Mouse (Mus musculus) adrenal gland, postnatal 10 days (tissue): ENCODE data around the gene Ube2e2. TPM values are rescaled to one million over a fixed set of nuclear protein-coding genes. Genes with fewer than 3 reads are reported as not detected.

Experiments
- DNase-seq: peaks from one replicate; pipeline ENCODE4 v3.0.0; 2021; ENCODE audit warnings: mixed read lengths
- long read RNA-seq, 2 experiments: library from polyadenylated mRNA; stranded (forward); transcript quantifications; one replicate each; pipeline ENCODE4 v2.0.0; 2021
- total RNA-seq, 2 experiments: library from RNA; stranded (reverse); gene quantifications; 2 replicates each; pipeline ENCODE4 v1.2.3; 2021

Gene Ube2e2
- 10 to 100 TPM; 46.1 to 55.3 TPM for total RNA-seq
- long read RNA-seq, experiment 1, partial matches to known transcripts = 3 of 9 reads
- long read RNA-seq, experiment 1, other reads (novel, unspliced or antisense) = 6 of 9 reads
- long read RNA-seq, experiment 2, partial matches to known transcripts = 1 of 4 reads
- long read RNA-seq, experiment 2, other reads (novel, unspliced or antisense) = 3 of 4 reads

DNA sequence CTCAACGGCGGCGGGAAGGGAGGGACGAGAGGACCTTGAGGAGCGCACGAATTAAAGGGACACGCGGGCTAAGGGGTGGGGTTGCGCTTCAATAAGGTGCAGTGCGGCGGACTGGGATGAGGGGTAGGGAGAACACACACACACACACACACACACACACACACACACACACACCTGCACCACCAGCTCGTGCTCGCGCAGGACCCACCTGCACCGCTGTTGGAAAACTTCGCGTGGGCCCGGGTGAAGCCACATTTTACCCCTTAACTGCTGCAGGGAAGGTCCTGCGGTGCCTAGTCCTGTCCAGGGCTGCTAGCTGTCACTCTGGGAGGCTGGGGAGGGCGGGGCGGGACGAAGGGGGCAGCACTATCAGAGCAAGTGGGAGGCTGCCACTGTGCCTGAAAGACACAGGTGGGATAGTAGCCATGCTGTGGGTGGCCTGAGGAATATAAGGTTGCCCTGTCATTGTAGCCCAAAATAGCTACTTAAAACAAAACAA is at the start of gene Ube2e2:
Gene Ube2e2, minus strand, starts transcription at position 321 of the 499 bp plus-strand sequence.
- DNase-seq = no peak

DNA sequence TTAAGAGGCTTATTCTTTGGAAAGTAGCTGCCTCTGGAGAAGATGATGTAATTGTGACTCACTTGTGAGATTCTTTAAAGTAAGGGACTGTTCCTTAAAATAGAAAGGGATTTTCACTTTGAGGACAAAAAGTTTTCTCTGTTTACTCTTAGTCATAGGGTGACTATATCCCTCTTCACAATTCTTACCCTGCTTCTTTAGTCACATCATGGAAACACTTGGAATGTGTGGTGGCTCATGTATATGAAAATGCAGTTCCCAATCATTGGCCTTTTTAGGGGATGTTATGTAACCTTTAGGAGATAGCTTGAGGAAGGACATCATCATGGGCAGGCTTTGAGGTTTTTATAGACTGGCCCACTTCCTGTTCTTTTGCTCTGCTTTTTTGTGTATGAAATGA is 46.0 kb upstream of the Ube2e2 start:
- DNase-seq = no peak

DNA sequence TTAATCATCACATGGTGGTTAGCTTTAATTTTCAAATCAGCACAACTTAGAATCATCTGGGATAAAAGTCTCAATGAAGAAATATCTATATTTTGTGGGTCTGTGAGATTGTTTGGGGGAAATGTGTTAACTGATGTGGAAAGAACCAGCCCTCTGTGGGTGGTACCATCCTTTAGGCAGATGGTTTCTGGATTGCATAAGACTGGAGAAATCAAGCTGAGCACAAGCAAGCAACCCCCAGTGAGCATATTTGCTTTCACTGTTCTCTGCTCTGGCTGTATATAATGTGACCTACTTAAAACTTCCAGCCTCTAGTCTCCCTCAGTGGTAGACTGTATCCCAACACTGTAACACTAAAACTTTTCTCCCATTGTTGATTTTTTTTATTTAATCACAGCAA is 9.5 kb upstream of the Ube2e2 start:
- DNase-seq = no peak

DNA sequence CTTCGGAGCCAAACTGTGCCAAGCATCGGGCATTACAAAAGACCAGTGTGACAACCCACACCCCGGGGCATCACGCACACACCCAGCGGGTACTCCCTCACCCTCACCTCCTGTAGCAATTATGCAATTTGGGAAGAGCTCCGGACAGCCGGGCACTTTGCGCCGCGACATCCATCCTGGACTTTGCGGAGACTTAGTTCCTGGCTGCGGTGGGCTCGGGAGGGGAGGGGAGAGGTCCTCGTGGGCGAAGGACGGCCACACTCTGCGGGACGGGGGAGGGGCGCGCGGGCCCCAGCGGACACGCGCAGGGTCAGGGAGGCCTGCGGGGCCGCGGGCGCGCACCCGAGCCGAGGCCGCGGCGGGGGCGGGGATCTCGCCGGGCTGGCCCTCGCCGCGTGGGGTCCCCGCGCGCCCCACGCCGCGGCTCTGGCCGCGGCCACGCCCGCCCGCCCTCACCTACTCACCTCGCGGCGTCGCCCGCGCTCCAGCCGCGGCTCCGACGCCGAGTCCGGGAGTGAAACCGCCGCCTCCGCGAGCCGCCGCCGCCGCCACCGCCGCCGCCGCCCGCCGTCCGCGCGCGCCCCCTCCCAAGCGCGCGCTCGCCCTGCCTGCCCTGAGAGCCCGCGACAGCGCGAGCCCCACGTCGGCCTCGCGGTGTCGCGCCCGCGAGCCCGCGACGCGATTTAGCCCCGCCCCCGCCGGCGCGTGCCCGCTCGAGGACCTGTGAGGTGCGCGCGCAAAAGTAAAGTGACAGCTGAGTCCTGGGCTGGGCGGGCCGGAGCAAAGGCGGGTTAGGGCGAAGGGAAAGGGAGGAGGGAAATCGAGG is 733 bp downstream of the Ube2e2 start:
- DNase-seq = peak; percentile 96

DNA sequence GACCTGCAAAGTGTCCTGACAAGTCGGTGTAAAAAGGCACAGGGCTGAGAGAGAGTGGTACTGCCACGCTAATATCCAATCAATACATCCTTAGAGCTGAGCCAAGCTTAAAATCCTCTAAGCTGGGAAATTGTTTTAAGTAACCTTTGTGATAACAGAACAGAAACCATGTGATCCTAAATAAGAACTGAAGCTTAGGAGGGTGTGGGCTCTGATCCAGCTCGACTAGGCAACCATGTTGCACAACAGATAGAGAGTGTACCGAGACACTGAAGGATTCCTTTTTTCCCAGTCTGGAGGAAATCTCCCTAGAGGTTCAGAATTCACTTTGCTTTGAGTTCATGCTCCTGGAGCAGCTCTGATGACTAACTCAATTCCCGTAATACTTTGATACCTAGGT is 4.5 kb downstream of the Ube2e2 start:
- peak; percentile 37 for DNase-seq

DNA sequence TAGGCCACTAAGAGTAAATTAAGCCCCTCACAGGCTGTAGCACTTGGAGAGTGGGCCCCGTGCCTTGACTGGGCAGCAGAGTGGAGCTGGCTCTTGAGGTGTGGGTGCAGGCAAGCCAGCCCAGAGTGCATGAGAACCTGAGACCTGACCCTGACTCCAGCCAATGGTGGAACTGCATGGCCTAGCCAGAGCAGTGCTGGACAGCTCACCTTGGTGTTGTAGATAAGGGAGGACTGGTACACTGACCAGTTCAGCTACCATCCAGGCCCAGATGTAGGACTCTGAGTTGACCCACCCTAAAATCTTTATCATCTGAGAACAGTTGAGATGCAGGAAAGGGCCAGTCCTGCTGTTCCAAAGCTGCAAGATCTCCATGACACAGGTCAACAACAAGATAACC is 11.6 kb downstream of the Ube2e2 start:
- no peak for DNase-seq

DNA sequence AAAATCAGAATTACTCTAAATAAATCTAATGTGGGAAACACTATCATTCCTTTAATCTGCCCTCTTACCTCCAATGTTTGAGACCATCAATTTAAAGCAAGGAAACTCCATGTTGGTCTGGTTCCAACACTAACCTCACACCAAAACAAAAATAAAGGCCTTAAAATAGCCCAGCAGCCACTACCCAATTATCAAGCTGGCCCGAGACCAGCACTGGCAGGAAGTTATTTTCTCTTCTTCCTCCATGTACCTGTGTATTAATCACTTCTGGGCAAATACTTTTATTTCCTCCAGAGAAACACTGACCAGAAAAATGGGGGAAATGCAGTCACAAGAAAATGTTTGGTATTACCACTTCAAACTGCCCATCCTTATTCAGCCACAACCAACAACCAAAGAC is 23.4 kb downstream of the Ube2e2 start:
- DNase-seq = no peak

DNA sequence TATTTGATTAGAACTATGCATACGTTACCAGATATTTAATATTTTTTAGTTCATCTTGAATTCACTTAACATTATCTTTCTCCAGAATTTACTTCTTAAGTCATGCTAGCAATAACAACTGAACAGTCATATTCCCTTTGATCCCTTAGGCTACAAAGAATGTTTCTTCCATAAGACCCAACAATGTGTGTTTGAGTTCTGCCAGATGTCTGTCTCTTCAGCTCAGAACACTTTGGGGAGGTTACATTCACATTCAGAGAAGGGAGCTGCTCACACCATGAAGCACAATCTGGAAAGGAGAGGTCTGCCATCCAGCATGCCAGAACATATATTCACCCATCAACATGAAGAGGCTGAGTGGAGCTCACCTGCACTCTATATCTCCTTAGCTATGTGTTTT is 65.4 kb downstream of the Ube2e2 start:
- no peak for DNase-seq

DNA sequence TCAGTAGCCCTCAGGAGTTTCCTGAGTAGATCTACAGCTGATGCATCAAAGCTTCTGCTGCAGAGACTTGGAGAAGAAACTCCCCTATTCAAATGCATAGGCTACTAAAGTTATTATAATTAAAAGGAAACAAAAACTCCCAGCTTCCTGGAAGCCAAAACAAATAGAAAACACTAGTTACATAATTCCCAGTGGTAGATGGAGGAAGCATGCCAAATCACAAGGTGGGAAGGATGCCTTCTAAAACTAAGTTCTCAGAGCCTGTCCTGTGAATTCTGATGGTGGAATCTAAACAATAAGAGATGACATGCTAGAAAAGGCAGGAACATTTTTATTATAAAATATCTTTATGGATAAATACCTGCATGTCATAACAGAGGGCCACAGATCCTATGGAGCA is 67.3 kb downstream of the Ube2e2 start:
- DNase-seq = no peak

DNA sequence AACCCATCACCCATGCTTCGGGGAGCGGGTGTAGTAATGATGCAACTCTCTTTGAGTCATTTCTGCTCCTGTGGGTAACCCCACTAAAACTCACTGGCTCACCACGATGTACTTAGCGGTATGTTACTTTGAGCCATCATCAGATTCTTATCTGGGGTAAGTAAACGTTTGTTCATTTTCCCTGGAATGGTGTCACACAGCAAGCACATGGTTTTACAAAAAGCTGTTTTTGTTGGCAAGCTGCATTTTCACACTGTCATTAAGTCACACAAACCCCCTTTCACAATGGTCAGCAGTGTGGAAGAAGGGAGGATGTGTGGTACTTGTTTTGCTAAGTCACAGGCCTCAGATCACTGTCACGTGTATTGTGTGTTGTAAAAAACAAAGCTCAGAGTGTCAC is 73.4 kb downstream of the Ube2e2 start:
- no peak for DNase-seq

DNA sequence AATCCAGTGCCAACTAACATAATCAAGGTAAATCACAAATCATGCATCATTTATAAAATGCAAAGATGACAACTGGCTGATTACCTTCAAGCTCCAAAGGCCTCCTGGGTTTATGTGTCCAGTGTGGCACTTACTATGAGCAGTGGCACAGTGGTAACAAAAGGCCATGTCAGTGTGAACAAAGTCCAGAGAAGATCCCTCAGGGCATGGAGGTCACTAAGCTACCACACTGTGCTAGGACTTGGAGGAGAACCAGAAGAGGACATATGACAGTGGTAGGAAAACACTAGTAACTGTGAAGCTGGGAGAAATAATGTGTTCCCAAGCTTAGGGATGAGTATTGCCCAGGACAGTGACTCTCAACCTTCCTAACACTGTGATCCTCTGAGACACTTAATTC is 97.2 kb downstream of the Ube2e2 start:
- DNase-seq = no peak

DNA sequence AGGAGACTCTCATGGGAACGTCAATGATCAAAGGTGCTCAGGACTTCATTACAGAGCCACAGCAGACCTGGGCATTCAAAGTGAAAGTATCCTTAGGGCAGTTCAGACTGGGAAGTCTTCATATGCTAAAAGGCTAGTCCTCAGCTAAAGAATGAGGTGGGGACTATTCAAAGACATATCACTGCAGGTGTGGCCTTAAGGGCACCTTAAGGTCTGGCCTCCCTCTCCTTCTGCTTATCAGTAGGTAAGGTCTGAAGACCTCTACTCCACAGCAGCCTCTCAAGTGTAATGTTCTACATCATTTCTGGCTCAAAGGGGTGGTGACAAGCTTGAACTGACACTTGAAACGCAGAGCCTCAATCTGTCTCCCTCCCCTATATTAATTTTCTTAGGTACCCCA is 98.3 kb downstream of the Ube2e2 start:
- DNase-seq = no peak

DNA sequence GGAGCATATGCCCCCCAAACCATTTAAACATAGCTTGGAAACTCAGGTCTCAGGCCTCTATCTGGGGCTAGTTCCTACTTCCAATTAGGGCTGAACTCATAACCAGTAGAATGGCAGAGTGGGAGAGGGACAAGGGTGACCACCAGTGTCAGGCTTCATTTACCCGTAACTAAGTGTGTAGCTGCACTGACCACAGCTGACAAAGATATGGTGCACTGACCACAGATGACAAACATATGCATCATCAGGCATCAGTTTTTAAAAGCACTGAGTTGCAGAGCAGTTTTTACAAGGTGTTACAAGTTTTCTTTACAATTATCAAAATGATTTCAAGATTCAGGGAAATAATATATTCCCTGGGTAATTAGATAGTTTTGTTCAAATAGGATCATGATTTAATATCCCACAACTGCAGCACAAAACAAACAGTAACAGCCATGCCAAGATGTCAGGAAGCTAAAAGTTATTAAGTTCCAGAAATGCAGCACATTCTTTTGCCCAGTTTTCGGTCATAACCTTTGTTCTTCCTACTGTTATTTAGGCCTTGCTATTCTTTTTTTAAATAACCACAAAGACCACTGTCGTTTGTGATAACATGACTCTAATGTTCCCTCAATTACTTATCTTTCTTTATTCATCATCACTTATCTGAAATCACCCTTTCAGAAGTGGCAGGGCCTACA is 114.9 kb downstream of the Ube2e2 start:
- DNase-seq = no peak

DNA sequence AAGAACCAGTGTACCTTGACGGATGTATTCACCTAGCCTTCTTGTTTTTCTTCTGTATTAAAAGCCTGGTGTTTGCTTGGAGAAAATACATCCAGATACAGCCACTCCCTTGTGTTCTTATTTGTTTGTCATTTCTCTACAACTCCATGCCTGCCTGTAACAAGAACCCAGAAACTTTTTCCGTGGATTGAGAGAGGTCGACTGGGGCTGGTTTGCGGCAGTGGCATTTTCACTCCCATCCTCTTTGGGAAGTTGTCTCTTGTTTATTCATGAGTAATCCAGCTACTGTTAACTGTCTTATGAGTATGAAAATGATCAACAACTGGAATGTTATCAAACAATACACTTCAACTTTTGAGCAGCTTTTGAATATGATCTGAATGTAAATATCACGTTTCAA is 115.8 kb downstream of the Ube2e2 start:
- no peak for DNase-seq

DNA sequence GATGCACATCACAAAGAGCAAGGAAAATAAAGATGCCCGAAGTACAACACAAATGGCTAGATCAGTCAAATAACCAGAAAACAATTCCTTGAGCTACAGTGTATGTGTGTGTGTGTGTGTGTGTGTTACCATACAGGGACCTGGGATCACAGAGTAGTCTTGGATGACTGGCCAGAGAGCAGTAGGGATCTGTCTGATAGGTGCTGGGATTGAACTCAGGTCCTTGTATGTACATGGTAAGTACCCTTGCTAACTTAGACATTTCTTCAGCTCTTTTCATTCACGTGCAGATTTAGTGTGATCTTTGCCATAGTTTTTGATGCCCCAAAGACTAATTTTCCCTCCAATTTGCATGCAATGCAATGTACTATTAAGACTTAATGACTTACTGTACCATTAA is 117.9 kb downstream of the Ube2e2 start:
- DNase-seq = no peak

DNA sequence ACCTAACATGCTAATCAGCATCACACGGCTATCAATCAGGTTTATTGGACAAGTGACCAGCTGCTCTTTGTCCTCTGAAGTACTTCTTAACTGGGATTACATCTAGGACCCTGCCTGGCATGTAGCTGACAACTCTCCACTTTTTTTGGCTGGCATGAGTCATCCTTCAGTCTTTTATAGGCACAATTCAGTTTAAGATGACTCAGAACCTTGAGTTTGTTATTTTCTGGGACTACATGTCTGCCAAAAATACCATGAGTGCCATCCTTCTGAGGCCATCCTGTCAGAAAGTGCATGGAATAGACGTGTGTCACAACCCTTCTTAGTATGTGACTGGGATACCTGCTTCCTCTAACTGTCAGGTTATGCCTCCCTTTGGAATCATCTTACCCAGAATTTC is 120.3 kb downstream of the Ube2e2 start:
- DNase-seq = peak; percentile 8

DNA sequence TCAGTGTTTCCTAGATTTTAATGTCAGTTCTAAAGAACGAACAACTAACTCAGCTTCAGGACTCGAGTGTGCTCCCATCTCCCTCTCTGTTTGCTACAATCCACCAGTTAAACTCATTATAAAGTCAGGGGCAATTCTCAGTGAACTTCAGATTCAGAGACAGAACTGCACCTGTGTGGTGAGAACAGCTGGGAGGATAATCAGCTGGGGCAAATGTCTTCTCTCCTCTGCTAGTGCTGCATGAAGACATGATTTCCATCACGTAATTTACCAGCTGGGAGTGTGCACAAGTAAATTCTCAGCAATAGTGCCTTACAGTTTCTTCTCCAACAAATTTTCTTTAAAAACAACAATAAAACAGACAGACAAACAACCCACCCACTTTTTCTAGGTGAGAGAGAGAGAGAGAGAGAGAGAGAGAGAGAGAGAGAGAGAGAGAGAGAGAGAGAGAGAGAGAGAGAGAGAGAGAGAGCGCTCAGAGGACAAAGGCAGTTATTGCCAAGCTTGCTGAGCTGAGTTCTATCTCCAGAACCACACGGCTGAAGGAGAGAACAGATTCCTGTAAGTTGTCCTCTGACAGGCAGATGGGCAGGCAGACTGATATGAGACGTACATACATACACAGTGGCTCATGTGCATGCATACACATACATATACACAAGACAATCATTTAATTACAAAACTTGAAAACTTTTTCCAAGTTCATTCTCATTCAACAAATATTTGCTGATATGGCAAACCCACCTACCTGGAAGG is 134.3 kb downstream of the Ube2e2 start:
- DNase-seq = no peak

DNA sequence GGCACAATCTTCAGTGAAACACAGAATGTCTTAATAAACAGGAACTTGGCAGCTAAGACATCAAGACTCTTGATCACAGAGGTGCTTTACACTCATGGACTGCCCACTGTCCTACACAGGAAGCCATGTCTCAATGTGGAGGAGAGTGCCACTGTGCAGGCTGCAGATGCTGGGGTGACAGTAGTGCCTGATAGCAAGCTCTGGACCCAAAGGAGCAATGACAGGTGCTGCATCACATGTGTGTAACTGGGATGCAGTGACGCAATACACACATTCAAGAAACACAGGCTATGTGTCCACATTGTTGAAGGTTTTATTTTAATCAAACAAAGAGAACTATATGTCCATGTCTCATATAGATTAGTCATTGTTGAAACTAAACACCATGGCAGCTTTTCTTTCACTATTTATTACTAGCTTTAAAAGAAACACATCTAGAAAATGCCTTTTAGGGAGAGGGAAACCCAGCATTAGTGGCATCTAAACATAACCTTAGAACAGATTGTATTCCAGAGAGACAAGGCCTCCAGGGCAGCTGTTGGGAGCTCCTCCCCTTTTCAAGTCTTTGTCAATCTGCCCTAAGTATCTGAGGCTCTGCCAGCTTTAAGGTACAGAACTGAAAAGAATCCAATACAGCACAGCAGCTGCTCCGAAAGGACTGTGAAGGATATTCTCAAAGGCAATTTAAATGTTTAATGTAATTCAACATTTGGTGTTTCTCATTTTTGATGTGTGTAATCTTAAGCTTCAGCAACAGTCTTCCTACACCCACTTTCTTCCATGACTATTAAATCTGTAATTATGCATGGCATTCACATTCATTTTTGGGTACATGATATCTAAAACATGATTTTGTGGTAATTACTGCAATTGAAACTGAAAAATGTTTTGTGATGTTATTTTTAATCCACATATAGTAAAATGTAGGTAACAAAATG is 135.2 kb downstream of the Ube2e2 start:
- no peak for DNase-seq

DNA sequence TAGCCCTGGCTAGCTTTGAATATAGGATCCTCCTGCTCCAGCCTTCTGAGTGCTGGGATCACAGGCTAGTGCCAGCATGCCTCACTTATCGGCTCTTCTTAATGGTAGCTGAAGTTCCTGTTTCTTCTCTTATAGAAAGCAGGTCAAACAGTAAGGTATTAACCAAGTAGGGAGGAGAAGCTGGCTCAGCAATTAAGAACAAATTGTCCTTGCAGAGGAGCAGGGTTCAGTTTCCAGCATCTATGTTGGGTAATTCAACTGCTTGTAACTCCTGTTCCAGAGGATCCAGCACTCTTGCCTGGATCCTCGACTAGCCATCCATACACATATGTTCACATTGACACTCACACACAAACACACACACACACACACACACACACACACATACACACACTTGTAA is 136.1 kb downstream of the Ube2e2 start:
- DNase-seq = no peak

DNA sequence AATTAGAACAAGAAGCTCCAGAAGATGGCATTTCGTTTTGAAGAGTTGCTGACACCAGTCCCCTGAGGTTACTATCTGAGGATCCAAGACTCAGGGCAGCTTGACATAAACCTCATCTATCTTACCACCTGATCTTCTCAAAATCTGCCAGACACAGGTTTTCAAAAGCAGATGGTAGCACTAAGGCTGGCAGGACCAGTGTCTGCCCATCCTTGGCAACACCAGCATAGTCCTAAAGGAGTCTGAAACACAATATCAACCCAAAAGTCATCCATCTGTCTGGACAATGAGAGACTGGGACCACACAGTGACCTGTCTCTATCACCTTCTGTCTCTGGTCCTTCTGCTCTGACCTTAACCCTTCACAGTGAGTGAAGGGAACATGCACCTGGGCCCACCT is 138.7 kb downstream of the Ube2e2 start:
- no peak for DNase-seq

DNA sequence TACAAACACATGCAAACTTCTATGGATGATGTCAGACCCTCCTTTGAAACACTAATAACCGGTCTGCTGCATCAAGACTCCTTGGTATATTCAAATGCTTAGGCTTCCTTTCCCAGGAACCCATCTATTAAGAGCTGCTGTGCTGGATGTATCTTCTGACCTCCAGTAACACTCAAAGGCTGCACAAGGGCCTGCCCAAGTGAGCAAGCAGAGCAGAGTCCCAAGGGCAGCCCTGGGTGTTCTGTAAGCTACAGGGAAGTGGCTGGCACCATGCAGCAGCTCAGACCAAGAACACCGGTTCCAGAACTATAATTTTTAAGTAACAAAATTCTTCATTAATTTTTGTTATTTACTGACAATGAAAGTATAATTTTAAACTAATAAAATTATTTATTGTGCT is 139.5 kb downstream of the Ube2e2 start:
- DNase-seq = no peak

DNA sequence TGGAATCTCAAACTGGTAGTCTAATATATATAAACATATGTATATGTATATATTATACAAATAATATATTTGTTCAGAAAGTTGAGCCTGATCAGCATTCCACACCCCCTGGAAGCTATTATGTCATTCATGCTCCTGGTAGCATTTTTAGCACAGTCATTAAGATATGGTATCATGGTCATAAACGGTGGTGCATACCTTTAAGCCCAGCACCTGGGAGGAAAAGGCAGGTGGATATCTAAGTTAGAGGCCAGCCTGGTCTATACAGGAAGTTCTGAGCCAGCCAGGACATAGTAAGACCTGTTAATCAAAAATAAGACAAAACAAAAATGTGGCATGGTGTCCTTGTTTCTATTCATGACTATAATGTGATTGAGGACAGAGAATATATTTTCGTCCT is 140.1 kb downstream of the Ube2e2 start:
- no peak for DNase-seq
